In the genomic region with DNA sequence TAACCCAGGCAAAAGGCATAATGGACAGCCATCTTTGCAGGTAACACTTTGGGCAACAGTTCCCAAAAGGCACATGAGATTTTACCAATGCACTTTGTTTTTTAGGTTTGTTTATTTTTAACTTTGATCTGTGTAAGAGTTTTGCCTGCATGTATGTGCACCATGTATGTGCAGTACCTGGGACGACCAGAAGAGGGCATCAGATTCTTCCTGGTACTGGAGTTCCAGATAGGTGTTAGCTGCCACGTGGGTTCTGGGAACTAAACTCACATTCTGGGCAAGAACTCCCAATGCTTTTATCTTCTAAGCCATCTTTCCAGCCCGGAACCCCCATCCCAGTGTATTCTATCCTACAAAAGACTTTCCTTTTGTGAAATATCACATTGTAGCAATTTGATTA, we compare ENCODE assay signal across 9 mouse cellular contexts. TPM values are rescaled to one million over a fixed set of nuclear protein-coding genes. Genes with fewer than 3 reads are reported as not detected.
A peak's percentile ranks its signal among the peaks of the same experiment; 100 is the strongest.
DNase-seq lines count a peak whose midpoint lies in the region; ATAC-seq lines count a peak whose summit lies in the region.
"Had no signal": no experiment of that assay in that cellular context is flagged by ENCODE, and none has a peak within 500 bp of the region (broad histone marks: within the 10 kb centered on the region; RNA-seq: fewer than 3 reads in every experiment).

No protein-coding gene starts in this region.

- no peak for ATAC-seq in limb, embryonic 11.5 days (ENCODE audit: insufficient number of reproducible peaks, low FRiP score, low TSS enrichment, low read depth)
- no peak for ATAC-seq in stomach, embryonic 15.5 days (ENCODE audit: insufficient read depth, low FRiP score, low read depth)

- no peak overlapping the region for H3K9ac ChIP-seq in limb, embryonic 11.5 days (ENCODE audit: low read length)
- no peak overlapping the region for H3K9ac ChIP-seq in stomach, embryonic 15.5 days

- DNase-seq in cerebellum, postnatal 10 days: peak; percentile 34 to 55
- DNase-seq in cerebellum, adult 9-11 months: no peak
- peak; percentile 48 for DNase-seq in limb, embryonic 11.5 days (ENCODE audit: low spot score)
- no peak for DNase-seq in limb, embryonic 10.5 days (ENCODE audit: low spot score)
- DNase-seq in R1 (ENCODE audit: low read depth, low spot score): peak; percentile 85
- no peak for DNase-seq in c-Kit-positive CD71-positive TER-119-positive erythroid progenitor cells, embryonic 14.5 days (ENCODE audit: low spot score)
- DNase-seq in ovary, adult 18-20 months (ENCODE audit: low spot score): no peak
- DNase-seq: lung, postnatal 14 days had no signal

- H3K36me3 ChIP-seq in limb, embryonic 11.5 days (ENCODE audit: control insufficient read depth, insufficient read depth, low read length): peaks cover 18% of the 10 kb centered on the region
- H3K36me3 ChIP-seq in limb, embryonic 10.5 days: peaks cover 62% of the 10 kb centered on the region
- 0 out of 2 replicates have a peak, but pooled peaks cover 11% of the 10 kb centered on the region for H3K36me3 ChIP-seq in stomach, embryonic 15.5 days

- no peak overlapping the region for H3K4me3 ChIP-seq in limb, embryonic 11.5 days (ENCODE audit: low read depth, low read length)
- H3K4me3 ChIP-seq in limb, embryonic 10.5 days: no peak overlapping the region; the same call in 1 of the 2 replicates
- no peak overlapping the region for H3K4me3 ChIP-seq in stomach, embryonic 15.5 days (replicated peaks)

- H3K4me2 ChIP-seq in limb, embryonic 11.5 days (ENCODE audit: low read depth, severe bottlenecking): no peak overlapping the region
- H3K4me2 ChIP-seq in stomach, embryonic 15.5 days: no peak overlapping the region

- no peak overlapping the region for H3K27ac ChIP-seq in limb, embryonic 11.5 days (replicated peaks; ENCODE audit: low read depth, low read length)
- no peak overlapping the region for H3K27ac ChIP-seq in limb, embryonic 10.5 days
- peak overlapping the region; percentile 45 for H3K27ac ChIP-seq in stomach, embryonic 15.5 days

- WGBS in limb, embryonic 11.5 days: 93% methylated on average over 3 of the region's 3 CpGs
- WGBS in limb, embryonic 10.5 days: 88% methylated on average over 3 of the region's 3 CpGs
- WGBS in stomach, embryonic 15.5 days: 86% methylated on average over 3 of the region's 3 CpGs

- peaks cover 17% of the 10 kb centered on the region for H3K4me1 ChIP-seq in limb, embryonic 11.5 days (ENCODE audit: control insufficient read depth, insufficient read depth, low read length)
- peaks cover 34% of the 10 kb centered on the region for H3K4me1 ChIP-seq in limb, embryonic 10.5 days
- H3K4me1 ChIP-seq in stomach, embryonic 15.5 days: peaks cover 30% of the 10 kb centered on the region

- H3K27me3 ChIP-seq in limb, embryonic 11.5 days (ENCODE audit: control insufficient read depth, insufficient read depth, low read length): no peaks in the 10 kb centered on the region
- no peaks in the 10 kb centered on the region; the same call in 1 of the 2 replicates for H3K27me3 ChIP-seq in limb, embryonic 10.5 days (ENCODE audit: low read depth, poor library complexity, severe bottlenecking)
- no peaks in the 10 kb centered on the region for H3K27me3 ChIP-seq in stomach, embryonic 15.5 days (replicated peaks)

- peaks cover 9% of the 10 kb centered on the region; the same call in 1 of the 2 replicates for H3K9me3 ChIP-seq in limb, embryonic 11.5 days (ENCODE audit: control insufficient read depth, low read length)
- H3K9me3 ChIP-seq in limb, embryonic 10.5 days (replicated peaks): peaks cover 4% of the 10 kb centered on the region
- H3K9me3 ChIP-seq in stomach, embryonic 15.5 days: no peaks in the 10 kb centered on the region

RNA-seq across cellular contexts. Expression of a gene that starts 3.6 kb away (rescaled TPM):
- polyA plus RNA-seq in limb, embryonic 11.5 days (2014; fragmentation: Nextera tagmentation; extraction: Ambion mirVana): 273 and 276 TPM in 2 replicates
- polyA plus RNA-seq in limb, embryonic 10.5 days (2016; fragmentation: Nextera tagmentation; extraction: Ambion mirVana): 258 and 261 TPM in 2 replicates
- polyA plus RNA-seq in stomach, embryonic 15.5 days (2015; fragmentation: Nextera tagmentation; extraction: Ambion mirVana): 209 and 235 TPM in 2 replicates

Comparison
In these comparisons a context has a peak if more than half of its experiments do, and no peak if none do; other contexts are left out.
1. DNase-seq: peak in cerebellum, postnatal 10 days (2 of 2), limb, embryonic 11.5 days (single experiment) and R1 (single experiment); none in cerebellum, adult 9-11 months (single experiment), limb, embryonic 10.5 days (single experiment), c-Kit-positive CD71-positive TER-119-positive erythroid progenitor cells, embryonic 14.5 days (single experiment) and ovary, adult 18-20 months (single experiment).